Mouse (Mus musculus) neural tube, embryonic 14.5 days (tissue): Measurements from ENCODE around the gene Snd1. TPM values are rescaled to one million over a fixed set of nuclear protein-coding genes. Genes with fewer than 3 reads are reported as not detected.

Experiments used
- ATAC-seq: fragments of 200-750 bp; cut with Nextera tagmentation; 2 replicates; pipeline ENCODE4 v1.8.0; 2017; ENCODE audit warnings: low read depth, mild to moderate bottlenecking, moderate TSS enrichment, moderate library complexity
- H3K27ac ChIP-seq: fragments of 300-500 bp; sonication (generic); 2 replicates; pipeline ENCODE4 v1.5.1; 2014; ENCODE audit warnings: low read depth, mild to moderate bottlenecking, control low read depth, low read length, moderate library complexity, mixed read lengths
- H3K27me3 ChIP-seq: fragments of 300-500 bp; sonication (generic); 2 replicates; pipeline ENCODE4 v1.6.1; 2014; ENCODE audit warnings: low read length; ENCODE audit not compliant: control insufficient read depth, insufficient read depth
- H3K36me3 ChIP-seq: fragments of 300-500 bp; sonication (generic); 2 replicates; pipeline ENCODE4 v1.6.1; 2014; ENCODE audit warnings: low read length, mixed read lengths; ENCODE audit not compliant: control insufficient read depth, insufficient read depth
- H3K4me1 ChIP-seq: fragments of 300-500 bp; sonication (generic); 2 replicates; pipeline ENCODE4 v1.6.1; 2014; ENCODE audit warnings: low read length; ENCODE audit not compliant: control insufficient read depth, insufficient read depth
- H3K4me2 ChIP-seq: fragments of 300-500 bp; sonication (generic); 2 replicates; pipeline ENCODE4 v1.6.1; 2014; ENCODE audit warnings: mild to moderate bottlenecking, low read depth, low read length, control low read depth
- H3K4me3 ChIP-seq: fragments of 300-500 bp; sonication (generic); 2 replicates; pipeline ENCODE4 v1.5.1; 2014; ENCODE audit warnings: low read depth, low read length, control low read depth, mixed read lengths
- H3K9ac ChIP-seq: fragments of 300-500 bp; sonication (generic); replicated peaks from 2 replicates; pipeline ENCODE4 v1.6.1; 2014; ENCODE audit warnings: low read depth, mild to moderate bottlenecking, control low read depth, low read length, mixed read lengths
- H3K9me3 ChIP-seq: fragments of 300-500 bp; sonication (generic); 2 replicates; pipeline ENCODE4 v1.6.1; 2016; ENCODE audit warnings: low read length; ENCODE audit not compliant: control insufficient read depth
- WGBS: fragments of 180-500 bp; shearing (Covaris S2); extraction: QIAGEN DNeasy Blood & Tissue Kit; methylation state at CpG from one replicate; pipeline ENCODE4 v1.1.7; 2014; 5-methylcytosine and 5-hydroxymethylcytosine counted together
- polyA plus RNA-seq: library from polyadenylated mRNA; unstranded; fragments of >200 nt; fragmentation: Nextera tagmentation; extraction: Ambion mirVana; gene quantifications from 2 replicates; pipeline ENCODE4 v1.2.1, GENCODE M21; 2014

The Snd1 gene
- polyA plus RNA-seq, result 73.8 and 81.4 TPM in 2 replicates

- peaks cover 6% of the 10 kb centered on the region; the same call in 1 of the 2 replicates for H3K4me1 ChIP-seq
- WGBS, result 89% methylated on average over 5 of the region's 5 CpGs
- H3K36me3 ChIP-seq, result no peaks in the 10 kb centered on the region
- no peak within 1 kb of the TSS for H3K4me3 ChIP-seq
- H3K27ac ChIP-seq, result no peak within 1 kb of the TSS
- no peaks in the 10 kb centered on the region for H3K27me3 ChIP-seq
- ATAC-seq, result no peak
- no peak within 1 kb of the TSS for H3K4me2 ChIP-seq
- no peak within 1 kb of the TSS for H3K9ac ChIP-seq
- no peaks in the 10 kb centered on the region for H3K9me3 ChIP-seq
These were observed at the start of gene Snd1 for GRCm38 (mm10) chr6:28474839-28475238. Gene Snd1, plus strand, starts transcription at chr6:28475139.

GRCm38 (mm10) chr6:28427096-28427839, 47.7 kb upstream of the Snd1 start, which contains the start of gene Fscn3:
Gene Fscn3, plus strand, starts transcription at chr6:28427789.
- Histone ChIP-seq H3K4me2 (no peak within 1 kb of the TSS), H3K9me3 (no peaks in the 10 kb centered on the region), H3K27me3 (0 out of 2 replicates have a peak, but pooled peaks cover 2% of the 10 kb centered on the region), H3K4me3 (no peak within 1 kb of the TSS), H3K4me1 (peaks cover 13% of the 10 kb centered on the region), H3K9ac (no peak within 1 kb of the TSS), H3K36me3 (peaks cover 8% of the 10 kb centered on the region; the same call in 1 of the 2 replicates), H3K27ac (no peak within 1 kb of the TSS)
- 78% methylated on average over 3 of the region's 3 CpGs for whole genome bisulfite sequencing
- no peak for ATAC-seq

GRCm38 (mm10) chr6:28428290-28428689, 46.6 kb upstream of the Snd1 start, which contains the start of gene Gcc1:
Gene Gcc1, minus strand, starts transcription at chr6:28428390.
- Histone ChIP-seq H3K9ac (no peak within 1 kb of the TSS), H3K27me3 (0 out of 2 replicates have a peak, but pooled peaks cover 2% of the 10 kb centered on the region), H3K4me2 (no peak within 1 kb of the TSS), H3K36me3 (peaks cover 8% of the 10 kb centered on the region; the same call in 1 of the 2 replicates), H3K9me3 (no peaks in the 10 kb centered on the region), H3K27ac (no peak within 1 kb of the TSS), H3K4me3 (no peak within 1 kb of the TSS), H3K4me1 (peaks cover 12% of the 10 kb centered on the region)
- no peak for ATAC-seq
- WGBS, result 96% methylated on average over 3 of the region's 3 CpGs

GRCm38 (mm10) chr6:28429870-28430269, 45.1 kb upstream of the Snd1 start:
- 89% methylated on average over 11 of the region's 11 CpGs for WGBS
- Histone ChIP-seq H3K4me3 (no peak overlapping the region), H3K27me3 (no peaks in the 10 kb centered on the region), H3K4me1 (peaks cover 3% of the 10 kb centered on the region), H3K36me3 (peaks cover 8% of the 10 kb centered on the region; the same call in 1 of the 2 replicates), H3K9ac (no peak overlapping the region), H3K9me3 (no peaks in the 10 kb centered on the region), H3K27ac (no peak overlapping the region), H3K4me2 (no peak overlapping the region)
- no peak for ATAC-seq

- WGBS, result 80% methylated on average over 10 of the region's 10 CpGs
- Histone ChIP-seq H3K27ac (no peak overlapping the region), H3K9me3 (no peaks in the 10 kb centered on the region), H3K4me2 (no peak overlapping the region), H3K4me1 (no peaks in the 10 kb centered on the region), H3K9ac (no peak overlapping the region), H3K4me3 (no peak overlapping the region), H3K36me3 (peaks cover 6% of the 10 kb centered on the region; the same call in 1 of the 2 replicates), H3K27me3 (no peaks in the 10 kb centered on the region)
- ATAC-seq, result no peak
These were observed 44.0 kb upstream of the Snd1 start for GRCm38 (mm10) chr6:28430795-28431537.

GRCm38 (mm10) chr6:28431538-28431855, 43.4 kb upstream of the Snd1 start:
- WGBS, result 78% methylated on average over 6 of the region's 6 CpGs
- H3K27ac ChIP-seq, result no peak overlapping the region
- ATAC-seq, result no peak
- no peaks in the 10 kb centered on the region for H3K4me1 ChIP-seq
- H3K9ac ChIP-seq, result no peak overlapping the region
- H3K9me3 ChIP-seq, result no peaks in the 10 kb centered on the region
- H3K27me3 ChIP-seq, result no peaks in the 10 kb centered on the region
- no peak overlapping the region for H3K4me2 ChIP-seq
- H3K36me3 ChIP-seq, result peaks cover 5% of the 10 kb centered on the region; the same call in 1 of the 2 replicates
- H3K4me3 ChIP-seq, result no peak overlapping the region

GRCm38 (mm10) chr6:28447937-28448336, 27.0 kb upstream of the Snd1 start:
- WGBS, result 67% methylated on average over 7 of the region's 7 CpGs
- Histone ChIP-seq H3K9ac (no peak overlapping the region), H3K4me2 (no peak overlapping the region), H3K36me3 (no peaks in the 10 kb centered on the region), H3K4me1 (no peaks in the 10 kb centered on the region), H3K4me3 (no peak overlapping the region), H3K9me3 (no peaks in the 10 kb centered on the region), H3K27ac (no peak overlapping the region), H3K27me3 (peaks cover 11% of the 10 kb centered on the region; the same call in 1 of the 2 replicates)
- no peak for ATAC-seq

- Histone ChIP-seq H3K27ac (no peak within 1 kb of the TSS), H3K36me3 (no peaks in the 10 kb centered on the region), H3K4me3 (no peak within 1 kb of the TSS), H3K4me2 (no peak within 1 kb of the TSS), H3K4me1 (no peaks in the 10 kb centered on the region), H3K9me3 (no peaks in the 10 kb centered on the region), H3K27me3 (peaks cover 11% of the 10 kb centered on the region; the same call in 1 of the 2 replicates), H3K9ac (no peak within 1 kb of the TSS)
- no peak for ATAC-seq
- 86% methylated on average over 2 of the region's 2 CpGs for WGBS
These were observed 25.7 kb upstream of the Snd1 start, which contains the start of gene Pax4 for GRCm38 (mm10) chr6:28449253-28449652. Gene Pax4, minus strand, starts transcription at chr6:28449353.

GRCm38 (mm10) chr6:28450481-28450880, 24.5 kb upstream of the Snd1 start:
- Histone ChIP-seq H3K27ac (no peak overlapping the region), H3K9me3 (no peaks in the 10 kb centered on the region), H3K27me3 (peaks cover 11% of the 10 kb centered on the region; the same call in 1 of the 2 replicates), H3K36me3 (no peaks in the 10 kb centered on the region), H3K4me3 (no peak overlapping the region), H3K9ac (no peak overlapping the region), H3K4me2 (no peak overlapping the region), H3K4me1 (no peaks in the 10 kb centered on the region)
- ATAC-seq, result no peak
- WGBS, result 13% methylated on average over 5 of the region's 5 CpGs
